Mouse (Mus musculus): ENCODE measurements around the gene Vps26a.
"Not testable (repeated sequence)": the region's sequence is repeated elsewhere in the genome, so short reads cannot be mapped to it uniquely, and the experiment has no call there.

DNA sequence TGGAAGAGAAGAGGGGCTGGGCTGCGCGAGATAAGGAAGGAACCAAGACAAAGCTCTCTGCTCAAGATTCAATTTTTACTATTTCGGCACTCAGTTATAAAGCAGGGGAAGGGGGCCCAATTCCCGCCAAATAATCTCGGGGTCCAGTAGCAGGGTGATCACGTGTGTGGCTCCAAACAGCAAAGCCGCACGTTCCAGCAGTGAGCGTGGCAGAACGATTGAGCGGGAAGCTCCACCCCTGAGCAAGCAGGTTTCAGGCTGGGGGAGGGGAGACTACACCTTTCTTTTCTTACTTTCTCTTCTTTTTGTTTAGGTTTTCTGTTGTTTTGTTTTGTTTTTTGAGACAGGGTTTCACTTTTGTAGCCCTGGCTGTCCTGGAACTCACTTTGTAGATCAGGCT, 34.6 kb downstream of the Vps26a start:
- TF ChIP-seq CTCF, EP300 (IDR thresholded peaks at IDR 0.05; ENCODE audit: low read depth): not testable (repeated sequence)

Data from heart, postnatal 0 days (tissue).